ENCODE assay signal across 8 mouse cellular contexts in the genomic region with DNA sequence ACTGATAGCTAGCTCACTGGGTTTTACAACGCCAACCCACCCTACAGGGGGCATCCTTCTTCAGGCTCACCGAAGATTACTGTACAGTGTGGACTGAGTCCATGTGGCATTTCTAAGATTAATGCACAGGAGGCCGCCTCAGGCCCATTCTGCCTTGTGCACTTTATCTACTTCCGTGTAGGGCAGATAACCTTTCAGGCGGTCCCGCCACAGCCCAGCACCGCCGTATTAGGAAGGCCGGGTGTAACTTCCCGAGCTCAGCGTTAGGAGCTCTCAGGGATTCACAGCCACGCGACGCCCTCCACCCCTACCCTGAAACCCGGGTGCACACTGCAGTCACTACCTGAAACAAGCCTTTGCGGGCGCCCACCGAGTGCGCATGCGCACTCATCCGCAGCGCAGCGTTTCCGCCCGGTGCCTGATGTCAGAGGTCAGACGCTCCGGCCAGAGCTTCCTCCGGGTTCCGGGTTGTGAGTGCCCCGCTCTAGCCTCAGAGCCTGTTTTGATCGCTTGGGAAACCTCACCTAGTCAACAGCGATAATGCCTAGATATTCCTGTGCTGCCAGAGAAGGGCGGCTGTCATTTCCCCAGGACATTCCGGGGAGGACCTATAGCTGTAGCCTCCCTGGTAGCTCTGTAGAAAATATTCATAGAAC. TPM values are rescaled to one million over a fixed set of nuclear protein-coding genes. Genes with fewer than 3 reads are reported as not detected.
A peak's percentile ranks its signal among the peaks of the same experiment; 100 is the strongest.
DNase-seq lines count a peak whose midpoint lies in the region; ATAC-seq lines count a peak whose summit lies in the region.

No protein-coding gene starts in this region.

- peak; percentile 91 for ATAC-seq in inflammation-experienced regulatory T-cells, adult 6 months
- ATAC-seq in megakaryocyte progenitor cell, adult 5-6 weeks (replicated peaks; ENCODE audit: poor library complexity): peak; percentile 72

- intact Hi-C loops in left cerebral cortex, postnatal 10 days (cut with DNase I): no loop called here

- peak; percentile 95 to 98 for DNase-seq in adrenal gland, adult (ENCODE audit: inconsistent age in 2 of 2, low spot score in 1 of 2)
- DNase-seq in embryo, embryonic 11 days: peak; percentile 89
- peak; percentile 89 for DNase-seq in gastrocnemius, postnatal 25 days
- peak; percentile 85 to 92 for DNase-seq in left cerebral cortex, postnatal 10 days (ENCODE audit: extremely low spot score in 1 of 2, low spot score in 2 of 2)
- DNase-seq in right cerebral cortex, postnatal 10 days (ENCODE audit: low spot score in 2 of 2): peak; percentile 93
- DNase-seq in urinary bladder, postnatal 14 days (ENCODE audit: low spot score): peak; percentile 90

RNA-seq across cellular contexts. Expression of a gene that starts 6.0 kb away (rescaled TPM):
- 10 to 100 TPM; 41.5 to 48.3 TPM for total RNA-seq in gastrocnemius, postnatal 25 days (2021)
- polyA plus RNA-seq in inflammation-experienced regulatory T-cells, adult 6 months (2017; shearing (Covaris generic)): 100 to 1,000 TPM in 1 of 3 experiments, 10 to 100 TPM in 2; 78.7 to 102 (median 93.2) TPM
- total RNA-seq in left cerebral cortex, postnatal 10 days (2021): 10 to 100 TPM; 30.2 to 31.2 TPM
- total RNA-seq in megakaryocyte progenitor cell, adult 5-6 weeks (2015): 37.4 and 38.0 TPM in 2 replicates
- 27.2 and 31.9 TPM in 2 replicates for total RNA-seq in megakaryocyte progenitor cell, adult 5-6 weeks (2017)

RNA-seq across cellular contexts. Expression of a gene that starts 6.5 kb away (rescaled TPM):
- total RNA-seq in gastrocnemius, postnatal 25 days (2021): 10 to 100 TPM; 11.0 to 11.1 TPM
- polyA plus RNA-seq in inflammation-experienced regulatory T-cells, adult 6 months (2017; shearing (Covaris generic)): 1 to 10 TPM; 4.4 to 6.8 (median 5.6) TPM
- 10 to 100 TPM in 1 of 2 experiments, 1 to 10 TPM in 1; 10.0 to 11.9 TPM for total RNA-seq in left cerebral cortex, postnatal 10 days (2021)
- 13.8 and 14.1 TPM in 2 replicates for total RNA-seq in megakaryocyte progenitor cell, adult 5-6 weeks (2015)
- total RNA-seq in megakaryocyte progenitor cell, adult 5-6 weeks (2017): 7.7 and 7.8 TPM in 2 replicates

Comparison
In these comparisons a context has a peak if more than half of its experiments do, and no peak if none do; other contexts are left out.
1. Peak in every context shown above with its lines: DNase-seq and ATAC-seq.